Mouse (Mus musculus): ENCODE results near the gene Thada. TPM values are rescaled to one million over a fixed set of nuclear protein-coding genes. Genes with fewer than 3 reads are reported as not detected.

Thada gene
- polyA plus RNA-seq, 1 experiment from 2014 or later, result 7.6 TPM

- no peaks in the 10 kb centered on the region for H3K36me3 ChIP-seq (ENCODE audit: control insufficient read depth, insufficient read depth, low read length)
- H3K9me3 ChIP-seq (ENCODE audit: control insufficient read depth, low read length), result no peaks in the 10 kb centered on the region
- H3K27me3 ChIP-seq (ENCODE audit: control insufficient read depth, insufficient read depth, low read length), result no peaks in the 10 kb centered on the region
- no peak for ATAC-seq (ENCODE audit: low FRiP score)
- no peak overlapping the region for H3K4me2 ChIP-seq
- H3K27ac ChIP-seq (ENCODE audit: low read depth, low read length), result no peak overlapping the region
- H3K4me1 ChIP-seq (ENCODE audit: control insufficient read depth, insufficient read depth, low read length), result peaks cover 7% of the 10 kb centered on the region; the same call in 1 of the 2 replicates
- DNase-seq (ENCODE audit: low spot score, missing footprints), result no peak
- no peak overlapping the region for H3K4me3 ChIP-seq (ENCODE audit: low read depth, low read length)
- 80% methylated on average over 11 of the region's 11 CpGs for WGBS
- no peak overlapping the region for H3K9ac ChIP-seq (ENCODE audit: low read length)
Observed at GRCm38 (mm10) chr17:84368213-84369014, 97.6 kb downstream of the Thada start.

DNA sequence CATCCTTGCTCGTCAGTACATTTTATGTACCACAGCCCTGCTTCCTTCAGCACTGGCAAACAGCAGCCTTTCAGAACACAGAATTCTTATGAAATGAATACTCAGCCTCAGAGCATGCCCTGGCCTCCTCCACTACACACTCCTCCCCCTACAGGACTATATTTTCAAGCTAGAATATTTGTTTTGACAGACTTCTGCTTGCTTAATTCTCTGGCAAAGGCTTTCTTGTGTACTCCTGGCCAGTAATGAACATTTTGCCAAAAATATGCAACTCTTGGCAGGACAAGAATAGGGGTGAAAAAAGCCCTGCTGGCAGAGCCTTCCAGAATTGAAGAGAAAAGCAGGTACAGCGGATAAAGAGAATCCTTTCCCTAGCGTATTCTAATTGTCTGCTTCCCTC is 98.3 kb downstream of the Thada start:
- Histone ChIP-seq H3K9me3 (ENCODE audit: control insufficient read depth, low read length) (no peaks in the 10 kb centered on the region), H3K36me3 (ENCODE audit: control insufficient read depth, insufficient read depth, low read length) (no peaks in the 10 kb centered on the region), H3K4me3 (ENCODE audit: low read depth, low read length) (no peak overlapping the region), H3K4me2 (no peak overlapping the region), H3K4me1 (ENCODE audit: control insufficient read depth, insufficient read depth, low read length) (peaks cover 8% of the 10 kb centered on the region; the same call in 1 of the 2 replicates), H3K27ac (ENCODE audit: low read depth, low read length) (no peak overlapping the region), H3K9ac (ENCODE audit: low read length) (no peak overlapping the region), H3K27me3 (ENCODE audit: control insufficient read depth, insufficient read depth, low read length) (no peaks in the 10 kb centered on the region)
- 84% methylated on average over 3 of the region's 3 CpGs for WGBS
- DNase-seq (ENCODE audit: low spot score, missing footprints), result no peak
- ATAC-seq (ENCODE audit: low FRiP score), result no peak

GRCm38 (mm10) chr17:84365791-84366301 is 100.2 kb downstream of the Thada start:
- Histone ChIP-seq H3K9me3 (ENCODE audit: control insufficient read depth, low read length) (no peaks in the 10 kb centered on the region), H3K4me3 (ENCODE audit: low read depth, low read length) (no peak overlapping the region), H3K4me2 (no peak overlapping the region), H3K27ac (ENCODE audit: low read depth, low read length) (peak overlapping the region; percentile 2), H3K36me3 (ENCODE audit: control insufficient read depth, insufficient read depth, low read length) (no peaks in the 10 kb centered on the region), H3K27me3 (ENCODE audit: control insufficient read depth, insufficient read depth, low read length) (no peaks in the 10 kb centered on the region), H3K4me1 (ENCODE audit: control insufficient read depth, insufficient read depth, low read length) (peaks cover 8% of the 10 kb centered on the region; the same call in 1 of the 2 replicates), H3K9ac (ENCODE audit: low read length) (no peak overlapping the region)
- WGBS, result 51% methylated on average over 6 of the region's 6 CpGs
- ATAC-seq (ENCODE audit: low FRiP score), result peak; percentile 52; the same call in 1 of the 2 replicates
- DNase-seq (ENCODE audit: low spot score, missing footprints), result peak; percentile 85

DNA sequence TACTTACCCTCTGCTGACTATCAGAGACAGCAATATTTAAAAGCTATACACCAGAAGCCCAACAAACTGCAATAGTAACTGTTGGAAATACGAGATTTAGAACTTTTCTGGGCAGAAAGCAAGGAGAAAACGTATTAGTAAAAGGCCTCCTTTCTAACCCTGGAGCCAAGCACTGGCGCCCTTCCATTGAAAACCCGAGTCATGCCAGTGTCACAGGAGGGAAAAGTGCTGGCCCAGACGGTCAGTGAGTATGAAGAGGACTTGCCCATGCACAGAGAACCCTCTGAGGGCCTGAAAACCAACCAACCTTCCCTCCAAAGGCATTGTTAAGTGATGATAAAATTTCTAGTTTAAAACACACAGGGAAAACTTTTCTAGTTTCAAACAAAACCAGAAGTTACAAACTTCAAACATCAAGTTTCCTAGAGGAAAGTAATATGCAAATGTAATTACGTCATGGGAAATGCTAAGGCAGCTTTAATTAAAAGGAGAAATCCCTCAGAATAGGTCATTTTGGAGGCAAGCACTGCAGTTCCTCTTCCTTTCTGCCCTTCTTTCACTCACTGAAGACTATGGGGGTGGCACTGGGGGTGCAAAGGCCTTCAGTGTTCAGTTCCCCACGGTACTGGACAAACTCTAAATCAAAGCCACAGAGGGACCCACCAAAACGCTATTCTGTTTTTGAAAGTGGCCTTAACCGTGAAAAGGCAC is 100.8 kb downstream of the Thada start:
- H3K4me1 ChIP-seq (ENCODE audit: control insufficient read depth, insufficient read depth, low read length), result peaks cover 8% of the 10 kb centered on the region; the same call in 1 of the 2 replicates
- H3K9ac ChIP-seq (ENCODE audit: low read length), result no peak overlapping the region
- ATAC-seq (ENCODE audit: low FRiP score), result no peak
- peak; percentile 85 for DNase-seq (ENCODE audit: low spot score, missing footprints)
- 75% methylated on average over 9 of the region's 9 CpGs for WGBS
- no peaks in the 10 kb centered on the region for H3K9me3 ChIP-seq (ENCODE audit: control insufficient read depth, low read length)
- H3K36me3 ChIP-seq (ENCODE audit: control insufficient read depth, insufficient read depth, low read length), result no peaks in the 10 kb centered on the region
- H3K4me3 ChIP-seq (ENCODE audit: low read depth, low read length), result no peak overlapping the region
- H3K27me3 ChIP-seq (ENCODE audit: control insufficient read depth, insufficient read depth, low read length), result no peaks in the 10 kb centered on the region
- no peak overlapping the region for H3K4me2 ChIP-seq
- H3K27ac ChIP-seq (ENCODE audit: low read depth, low read length), result peak overlapping the region; percentile 2; the same call in 1 of the 2 replicates

DNA sequence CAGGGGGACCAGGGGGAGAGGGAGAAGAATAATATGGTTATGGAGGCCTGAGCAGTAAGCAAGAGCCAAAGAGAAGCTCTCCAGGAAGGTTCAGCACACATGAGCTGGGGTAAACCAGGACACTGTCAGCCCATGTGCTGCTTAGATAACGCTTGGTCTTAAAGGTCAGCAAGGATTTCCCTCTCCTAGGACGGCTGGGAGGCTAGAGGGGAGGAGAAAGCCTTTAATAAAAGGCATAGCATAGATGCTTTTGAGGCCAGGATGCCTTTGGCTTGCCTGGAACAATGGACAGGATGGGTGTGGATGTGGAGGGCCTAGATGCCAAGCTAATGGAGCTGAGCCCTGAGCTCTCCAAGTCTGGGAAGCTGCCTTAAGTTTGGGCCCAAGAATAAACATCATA is 102.6 kb downstream of the Thada start:
- no peak overlapping the region; the same call in 1 of the 2 replicates for H3K27ac ChIP-seq (ENCODE audit: low read depth, low read length)

DNA sequence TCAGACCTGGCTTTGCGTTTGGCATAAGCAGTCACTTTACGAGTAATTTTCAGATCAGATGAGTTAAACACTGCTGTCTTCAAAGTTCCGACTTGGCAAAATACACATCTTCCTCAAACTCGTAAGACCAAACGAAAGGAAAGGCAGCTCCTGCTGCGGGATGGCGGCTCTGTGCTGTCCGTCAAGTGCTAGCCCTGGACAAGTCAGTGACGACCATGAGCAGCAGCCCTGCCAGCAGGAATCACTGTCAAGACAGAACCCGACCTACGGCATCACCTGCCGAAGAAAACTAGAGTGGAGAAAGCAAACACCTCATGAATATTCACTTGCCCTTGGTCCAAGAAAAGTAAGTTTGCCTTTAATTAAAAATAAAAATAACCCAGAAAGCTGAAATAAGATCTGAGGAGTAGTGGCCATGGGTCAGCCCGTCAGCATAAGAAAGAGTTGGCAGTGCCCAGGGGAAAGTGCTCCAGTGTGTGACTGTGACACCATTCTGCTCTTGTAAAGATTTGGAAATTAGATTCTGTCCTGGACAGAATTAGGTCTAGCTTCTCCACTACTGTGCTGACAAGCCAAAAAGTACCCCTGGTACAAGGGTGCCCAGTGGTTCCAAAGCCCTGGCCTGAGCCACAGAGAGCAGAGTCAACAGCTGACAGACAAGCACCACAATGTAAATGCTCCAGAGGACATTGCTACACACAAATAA is 103.3 kb downstream of the Thada start:
- H3K4me2 ChIP-seq, result no peak overlapping the region
- 84% methylated on average over 13 of the region's 13 CpGs for WGBS
- ATAC-seq (ENCODE audit: low FRiP score) (no peak), DNase-seq (ENCODE audit: low spot score, missing footprints) (no peak)
- H3K4me1 ChIP-seq (ENCODE audit: control insufficient read depth, insufficient read depth, low read length), result peaks cover 8% of the 10 kb centered on the region; the same call in 1 of the 2 replicates
- H3K9me3 ChIP-seq (ENCODE audit: control insufficient read depth, low read length), result no peaks in the 10 kb centered on the region
- no peaks in the 10 kb centered on the region for H3K27me3 ChIP-seq (ENCODE audit: control insufficient read depth, insufficient read depth, low read length)
- H3K4me3 ChIP-seq (ENCODE audit: low read depth, low read length), result no peak overlapping the region
- H3K9ac ChIP-seq (ENCODE audit: low read length), result no peak overlapping the region
- H3K27ac ChIP-seq (ENCODE audit: low read depth, low read length), result no peak overlapping the region
- no peaks in the 10 kb centered on the region for H3K36me3 ChIP-seq (ENCODE audit: control insufficient read depth, insufficient read depth, low read length)

More for the DNA sequence above, 102.6 kb downstream of the Thada start:
- H3K9me3 ChIP-seq (ENCODE audit: control insufficient read depth, low read length), result no peaks in the 10 kb centered on the region
- no peak overlapping the region for H3K4me3 ChIP-seq (ENCODE audit: low read depth, low read length)
- peaks cover 8% of the 10 kb centered on the region; the same call in 1 of the 2 replicates for H3K4me1 ChIP-seq (ENCODE audit: control insufficient read depth, insufficient read depth, low read length)
- ATAC-seq (ENCODE audit: low FRiP score) (no peak), DNase-seq (ENCODE audit: low spot score, missing footprints) (no peak)
- H3K36me3 ChIP-seq (ENCODE audit: control insufficient read depth, insufficient read depth, low read length), result no peaks in the 10 kb centered on the region
- H3K4me2 ChIP-seq, result no peak overlapping the region
- 34% methylated on average over 2 of the region's 2 CpGs for WGBS
- H3K27me3 ChIP-seq (ENCODE audit: control insufficient read depth, insufficient read depth, low read length), result no peaks in the 10 kb centered on the region
- no peak overlapping the region for H3K9ac ChIP-seq (ENCODE audit: low read length)

DNA sequence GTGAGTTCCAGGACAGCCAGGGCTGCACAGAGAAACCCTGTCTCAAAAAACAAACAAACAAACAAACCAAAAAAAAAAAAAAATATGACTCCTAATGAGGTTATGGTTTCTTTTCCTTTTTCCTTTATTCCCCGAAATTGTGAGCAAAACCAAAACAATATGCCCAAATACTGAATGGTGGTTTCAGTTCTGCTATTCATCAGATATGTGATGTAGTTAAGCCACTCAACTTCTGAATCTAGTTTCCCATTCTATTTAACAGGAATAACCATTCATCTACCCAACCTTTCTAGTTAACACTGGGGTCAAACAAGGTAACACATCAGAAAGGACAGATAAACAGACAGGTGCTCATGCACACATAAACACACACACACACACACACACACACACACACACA is 105.0 kb downstream of the Thada start:
- Histone ChIP-seq H3K9ac (ENCODE audit: low read length) (no peak overlapping the region), H3K4me3 (ENCODE audit: low read depth, low read length) (no peak overlapping the region), H3K27ac (ENCODE audit: low read depth, low read length) (no peak overlapping the region), H3K27me3 (ENCODE audit: control insufficient read depth, insufficient read depth, low read length) (no peaks in the 10 kb centered on the region), H3K36me3 (ENCODE audit: control insufficient read depth, insufficient read depth, low read length) (no peaks in the 10 kb centered on the region), H3K9me3 (ENCODE audit: control insufficient read depth, low read length) (no peaks in the 10 kb centered on the region), H3K4me1 (ENCODE audit: control insufficient read depth, insufficient read depth, low read length) (peaks cover 6% of the 10 kb centered on the region; the same call in 1 of the 2 replicates), H3K4me2 (no peak overlapping the region)
- ATAC-seq (ENCODE audit: low FRiP score) (no peak), DNase-seq (ENCODE audit: low spot score, missing footprints) (no peak)
- WGBS, result 89% methylated on average over 1 of the region's 1 CpGs

- Histone ChIP-seq H3K36me3 (ENCODE audit: control insufficient read depth, insufficient read depth, low read length) (no peaks in the 10 kb centered on the region), H3K4me3 (ENCODE audit: low read depth, low read length) (no peak overlapping the region), H3K9ac (ENCODE audit: low read length) (no peak overlapping the region), H3K9me3 (ENCODE audit: control insufficient read depth, low read length) (no peaks in the 10 kb centered on the region), H3K4me1 (ENCODE audit: control insufficient read depth, insufficient read depth, low read length) (peaks cover 6% of the 10 kb centered on the region; the same call in 1 of the 2 replicates), H3K27ac (ENCODE audit: low read depth, low read length) (no peak overlapping the region), H3K27me3 (ENCODE audit: control insufficient read depth, insufficient read depth, low read length) (no peaks in the 10 kb centered on the region), H3K4me2 (no peak overlapping the region)
- 91% methylated on average over 7 of the region's 7 CpGs for WGBS
- ATAC-seq (ENCODE audit: low FRiP score) (no peak), DNase-seq (ENCODE audit: low spot score, missing footprints) (no peak)
Observed at GRCm38 (mm10) chr17:84359810-84360209, 106.2 kb downstream of the Thada start.

All from midbrain, embryonic 11.5 days (tissue).